Mouse (Mus musculus) testis, adult 10 weeks (tissue): ENCODE measurements around the gene Aoc2. TPM values are rescaled to one million over a fixed set of nuclear protein-coding genes. Genes with fewer than 3 reads are reported as not detected.

Experiments
- polyA plus RNA-seq: library from polyadenylated mRNA; stranded (reverse); fragments of 350-450 nt; fragmentation: Illumina TruSeq; extraction: RNeasy Lipid Tissue Mini Kit (QIAGEN cat#74804); gene quantifications from one replicate; pipeline ENCODE4 v1.2.3, GENCODE M21; 2014; ENCODE audit warnings: low read depth, low replicate concordance

Gene Aoc2
- polyA plus RNA-seq, result 0.48 TPM

DNA sequence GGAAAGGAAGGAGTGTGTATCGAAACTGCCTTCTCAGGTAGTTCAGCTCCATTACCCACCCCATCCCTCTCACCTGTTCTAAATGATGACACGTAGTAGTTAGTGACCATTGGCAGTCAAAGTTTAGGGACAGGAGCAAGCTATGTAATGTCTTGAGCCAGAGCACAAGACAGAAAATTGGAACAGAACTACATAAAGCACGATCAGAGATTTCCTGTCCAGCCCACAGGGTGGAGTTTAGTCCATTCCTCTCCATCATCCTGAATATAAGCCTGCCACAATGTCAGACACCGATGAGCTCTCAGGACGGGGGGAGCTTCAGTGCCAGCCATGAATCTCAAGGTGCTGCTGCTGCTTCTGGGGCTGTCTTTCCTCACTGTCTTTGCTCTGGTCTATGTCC, at the start of gene Aoc2:
Gene Aoc2 (plus strand): TSS at position 301 of the 400 bp plus-strand sequence.

DNA sequence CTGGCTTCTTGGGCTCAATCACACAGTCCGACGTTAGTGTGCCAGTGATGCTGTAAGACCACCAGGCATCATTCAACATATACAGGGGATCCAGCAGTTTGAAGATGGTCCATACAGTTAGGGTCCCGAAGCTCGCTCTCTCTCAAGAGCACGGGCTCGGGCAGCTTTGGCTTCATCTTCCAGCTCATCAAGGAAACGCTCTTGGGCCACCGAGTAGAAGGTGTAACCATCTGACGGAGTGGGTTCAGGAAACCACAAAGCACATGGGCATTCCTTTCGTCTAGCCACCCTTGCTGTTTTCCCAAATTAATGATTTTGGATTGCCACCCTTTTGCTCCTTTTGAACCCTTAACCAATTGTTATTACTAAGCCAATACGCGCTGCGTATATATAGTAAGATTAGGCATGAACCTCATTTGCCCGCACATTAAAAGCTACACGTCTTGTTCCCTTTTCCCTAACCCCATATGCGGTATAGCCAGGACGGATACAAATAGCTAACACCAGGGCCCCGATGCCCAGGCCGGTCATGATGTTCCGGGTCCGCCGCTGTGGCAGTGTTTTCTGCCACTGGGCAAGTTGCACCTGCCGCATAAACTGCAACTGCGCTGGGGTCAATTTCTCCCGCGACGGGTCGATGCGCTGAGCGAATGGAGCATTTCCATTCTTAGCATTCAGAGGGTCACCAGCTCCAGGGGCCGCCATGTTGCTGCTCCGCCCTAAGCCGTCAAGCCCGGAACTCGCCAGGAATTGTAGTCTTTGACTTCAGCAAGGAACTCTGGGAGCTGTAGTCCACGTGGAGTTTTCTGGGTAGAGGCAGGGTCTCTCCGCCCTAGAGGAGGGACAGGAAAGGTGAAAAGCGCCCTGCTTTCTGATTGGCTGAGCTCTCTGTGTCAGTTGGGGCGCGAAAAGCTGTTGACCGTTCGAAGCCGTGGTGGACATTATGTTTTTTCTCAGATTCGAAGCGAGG, 46.4 kb upstream of the Aoc2 start, which contains the start of the genes Cntd1 and Coa3:
Gene Cntd1 (plus strand): TSS at position 790 of the 970 bp plus-strand sequence.
Gene Coa3 (minus strand): TSS at position 892 of the 970 bp plus-strand sequence.

DNA sequence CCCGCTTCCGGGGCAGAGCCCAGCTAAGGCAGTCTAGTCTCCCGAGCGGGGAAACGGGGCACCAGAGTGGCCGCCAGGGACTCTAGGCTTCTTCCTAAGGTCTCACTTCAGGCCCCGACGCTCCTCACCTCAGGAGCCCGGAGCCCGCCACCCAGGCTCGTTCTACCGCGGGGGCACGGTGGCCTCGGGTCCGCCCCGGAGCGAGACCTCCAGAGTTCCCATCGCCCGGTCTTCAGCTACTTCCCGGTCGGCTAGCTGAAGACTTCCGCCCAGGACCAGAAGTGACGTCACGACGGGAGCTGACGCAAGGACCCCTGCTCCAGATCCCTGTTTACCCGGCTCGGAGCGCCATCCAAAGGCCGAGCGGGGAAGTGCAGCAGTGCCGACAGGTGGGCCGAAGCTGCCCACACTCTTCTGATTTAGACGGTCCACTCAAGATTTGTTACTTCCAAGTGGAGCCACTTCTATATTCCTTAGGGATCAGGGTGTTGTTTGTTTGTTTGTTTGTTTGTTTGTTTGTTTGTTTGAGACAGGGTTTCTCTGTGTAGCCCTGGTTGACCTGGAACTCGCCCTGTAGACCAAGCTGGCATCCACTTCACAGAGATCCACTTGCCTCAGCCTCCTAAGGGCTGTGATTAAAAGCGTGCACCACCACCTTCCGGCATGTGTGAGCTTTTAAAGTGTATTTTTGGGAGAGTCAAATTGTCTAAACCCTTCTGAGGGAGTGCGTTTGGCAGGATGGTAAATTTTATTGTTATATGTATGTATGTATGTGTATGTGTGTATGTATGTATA, 22.7 kb upstream of the Aoc2 start, which contains the start of gene Becn1:
Gene Becn1 (minus strand): TSS at position 283 of the 795 bp plus-strand sequence.

DNA sequence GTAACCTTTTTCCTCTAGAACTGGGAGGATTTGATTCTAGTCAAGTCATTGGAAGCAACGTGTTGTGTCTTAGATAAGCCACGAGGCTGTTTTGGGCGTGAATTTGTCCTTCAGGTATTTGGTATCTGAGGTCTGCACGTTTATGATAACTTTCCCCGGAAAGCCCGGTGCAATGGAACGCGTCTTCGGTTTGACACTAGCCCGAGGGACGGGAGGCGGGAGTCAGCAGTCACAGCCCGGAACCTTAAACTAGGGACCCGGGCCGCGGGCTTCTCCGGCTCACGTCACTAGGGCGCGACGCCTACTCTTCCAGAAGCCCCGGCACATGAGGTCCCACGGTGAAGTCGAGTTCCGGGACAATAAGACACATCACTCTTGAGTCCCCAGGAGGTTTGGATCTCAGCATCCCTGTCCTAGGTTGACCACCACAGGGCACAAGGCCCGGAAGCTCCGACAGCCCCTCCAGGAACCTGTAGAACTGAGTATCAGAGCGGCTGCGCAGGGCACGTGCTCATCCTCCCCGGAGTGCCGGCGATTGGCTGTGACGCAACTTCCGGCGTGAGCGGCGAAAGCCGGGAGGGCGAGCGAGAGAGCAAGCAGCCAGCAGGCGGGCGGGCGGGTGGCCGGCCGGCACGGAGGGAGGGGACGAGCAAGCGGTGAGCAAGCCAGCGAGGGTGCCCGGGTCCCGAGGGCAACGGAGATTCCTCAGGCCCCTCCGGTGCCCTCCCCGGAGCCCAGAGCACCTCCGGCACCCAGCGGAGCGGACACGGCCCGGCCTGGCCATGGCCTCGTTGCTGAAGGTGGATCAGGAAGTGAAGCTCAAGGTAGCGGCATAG, 9.0 kb upstream of the Aoc2 start, which contains the start of gene Psme3:
Gene Psme3 (plus strand): TSS at position 549 of the 836 bp plus-strand sequence.

DNA sequence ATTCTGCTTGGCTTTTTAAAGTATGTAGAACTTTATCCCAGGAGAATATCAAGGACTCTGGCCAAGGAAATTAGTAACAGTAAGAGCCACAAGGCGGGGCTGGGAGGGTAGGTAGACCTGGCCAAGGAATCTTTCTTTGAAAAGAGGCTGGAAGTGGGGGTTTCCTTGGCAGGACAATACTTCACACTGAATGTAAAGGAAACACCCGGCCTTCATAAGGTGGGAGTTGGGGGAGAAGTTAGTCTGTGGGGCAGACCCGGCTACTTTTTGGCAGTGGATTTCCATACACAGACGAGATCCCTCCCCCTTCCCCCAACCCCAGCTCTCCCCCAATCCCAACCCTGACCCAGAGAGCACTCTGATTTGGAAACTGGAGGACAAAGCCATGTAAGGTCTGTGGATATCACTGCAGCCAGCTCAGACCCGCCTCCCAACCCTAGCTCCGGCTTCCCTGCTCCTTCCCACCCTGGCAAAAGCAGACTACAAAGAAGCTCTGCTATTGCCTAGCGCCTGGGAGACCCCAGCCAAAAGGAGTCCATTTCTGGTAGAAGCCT, 5.6 kb downstream of the Aoc2 start, which contains the start of gene Aoc3:
Gene Aoc3 (plus strand): TSS at position 235 of the 554 bp plus-strand sequence.

DNA sequence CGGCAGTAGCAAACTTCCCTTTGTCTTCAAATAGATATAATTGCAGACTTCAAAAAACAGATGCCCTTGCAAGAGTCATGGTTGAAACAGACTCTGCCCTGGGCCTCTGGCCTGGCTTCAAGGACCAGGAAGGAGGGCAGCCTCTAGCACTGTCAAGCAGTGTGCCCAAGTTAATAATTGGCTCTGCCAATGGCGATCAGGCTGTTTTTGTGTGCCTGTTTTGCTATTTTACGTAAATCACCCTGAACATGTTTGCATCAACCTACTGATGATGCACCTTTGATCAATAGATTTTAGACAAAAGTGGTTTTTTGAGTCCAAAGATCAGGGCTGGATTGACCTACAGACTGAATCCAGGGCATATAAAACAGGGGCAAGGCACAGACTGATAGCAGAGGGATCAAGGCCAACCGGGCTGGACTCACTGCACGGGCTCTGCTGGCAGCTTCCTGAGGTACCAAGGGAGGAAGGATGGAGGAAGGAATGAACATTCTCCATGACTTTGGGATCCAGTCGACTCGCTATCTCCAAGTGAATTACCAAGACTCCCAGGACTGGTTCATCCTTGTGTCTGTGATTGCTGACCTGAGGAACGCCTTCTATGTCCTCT, 42.6 kb downstream of the Aoc2 start, which contains the start of gene G6pc:
Gene G6pc (plus strand): TSS at position 236 of the 610 bp plus-strand sequence.

Other genes with a start within 250 kb of the Aoc2 start
- 0.62 TPM for gene Hsd17b1, start 246.7 kb upstream of the Aoc2 start, polyA plus RNA-seq
- gene Coasy, start 242.5 kb upstream of the Aoc2 start, polyA plus RNA-seq, result 1.7 TPM
- gene Mlx, start 237.8 kb upstream of the Aoc2 start, polyA plus RNA-seq, result 8.3 TPM
- 124 TPM for gene Psmc3ip, start 229.6 kb upstream of the Aoc2 start, polyA plus RNA-seq
- 14.0 TPM for gene Retreg3, start 205.2 kb upstream of the Aoc2 start, polyA plus RNA-seq
- 2.5 TPM for gene Tubg1, start 205.1 kb upstream of the Aoc2 start, polyA plus RNA-seq
- 0.22 TPM for gene Tubg2, start 169.2 kb upstream of the Aoc2 start, polyA plus RNA-seq
- 0.13 TPM for gene Cntnap1, start 154.5 kb upstream of the Aoc2 start, polyA plus RNA-seq
- not detected for gene Plekhh3, start 153.7 kb upstream of the Aoc2 start, polyA plus RNA-seq
- not detected for gene Ccr10, start 149.6 kb upstream of the Aoc2 start, polyA plus RNA-seq
- 12.7 TPM for gene Ezh1, start 98.6 kb upstream of the Aoc2 start, polyA plus RNA-seq
- gene Ramp2, start 79.0 kb upstream of the Aoc2 start, polyA plus RNA-seq, result 1.1 TPM
- 28.3 TPM for gene Vps25, start 71.4 kb upstream of the Aoc2 start, polyA plus RNA-seq
- gene Wnk4, start 64.5 kb upstream of the Aoc2 start, polyA plus RNA-seq, result 1.5 TPM
- gene Cntd1, start 46.1 kb upstream of the Aoc2 start, polyA plus RNA-seq, result 172 TPM
- 4.0 TPM for gene Coa3, start 45.9 kb upstream of the Aoc2 start, polyA plus RNA-seq
- 78.8 TPM for gene Becn1, start 22.8 kb upstream of the Aoc2 start, polyA plus RNA-seq
- 427 TPM for gene Psme3, start 8.8 kb upstream of the Aoc2 start, polyA plus RNA-seq
- 2.1 TPM for gene Aoc3, start 5.5 kb downstream of the Aoc2 start, polyA plus RNA-seq
- gene G6pc, start 42.5 kb downstream of the Aoc2 start, polyA plus RNA-seq, result not detected
- gene Aarsd1, start 92.6 kb downstream of the Aoc2 start, polyA plus RNA-seq, result 4.6 TPM
- gene Gm27029, start 99.7 kb downstream of the Aoc2 start, polyA plus RNA-seq, result 0.41 TPM
- gene Rundc1, start 100.0 kb downstream of the Aoc2 start, polyA plus RNA-seq, result 1.9 TPM
- gene Ptges3l, start 100.3 kb downstream of the Aoc2 start, polyA plus RNA-seq, result 14.0 TPM
- gene Rpl27, start 117.2 kb downstream of the Aoc2 start, polyA plus RNA-seq, result 23.8 TPM
- 0.25 TPM for gene Ifi35, start 123.3 kb downstream of the Aoc2 start, polyA plus RNA-seq
- gene Rnd2, start 139.9 kb downstream of the Aoc2 start, polyA plus RNA-seq, result 12.6 TPM
- 2.6 TPM for gene Vat1, start 141.2 kb downstream of the Aoc2 start, polyA plus RNA-seq
- 26.7 TPM for gene Brca1, start 226.9 kb downstream of the Aoc2 start, polyA plus RNA-seq
- 301 TPM for gene Nbr1, start 227.1 kb downstream of the Aoc2 start, polyA plus RNA-seq